Mouse (Mus musculus) stomach, embryonic 14.5 days (tissue): ENCODE measurements around the gene Slc18b1. TPM values are rescaled to one million over a fixed set of nuclear protein-coding genes. Genes with fewer than 3 reads are reported as not detected.

Experiments
- ATAC-seq: fragments of 200-750 bp; cut with Nextera tagmentation; 2 replicates; pipeline ENCODE4 v1.8.0; 2017; ENCODE audit warnings: low read depth, moderate TSS enrichment; ENCODE audit not compliant: insufficient number of reproducible peaks, insufficient read depth, low FRiP score
- H3K27ac ChIP-seq: fragments of 300-500 bp; sonication (generic); 2 replicates; pipeline ENCODE4 v1.5.1; 2014; ENCODE audit warnings: mild to moderate bottlenecking, low read length, moderate library complexity, mixed read lengths
- H3K27me3 ChIP-seq: fragments of 300-500 bp; sonication (generic); 2 replicates; pipeline ENCODE4 v1.6.1; 2014; ENCODE audit warnings: low read length, control low read depth, mixed read lengths; ENCODE audit not compliant: control insufficient read depth, insufficient read depth
- H3K36me3 ChIP-seq: fragments of 300-500 bp; sonication (generic); 2 replicates; pipeline ENCODE4 v1.6.1; 2014; ENCODE audit warnings: mild to moderate bottlenecking, control low read depth, low read length, moderate library complexity, mixed read lengths; ENCODE audit not compliant: control insufficient read depth, insufficient read depth
- H3K4me1 ChIP-seq: fragments of 300-500 bp; sonication (generic); 2 replicates; pipeline ENCODE4 v1.6.1; 2014; ENCODE audit warnings: low read length, control low read depth, mixed read lengths; ENCODE audit not compliant: control insufficient read depth, insufficient read depth
- H3K4me2 ChIP-seq: fragments of 300-500 bp; sonication (generic); replicated peaks from 2 replicates; pipeline ENCODE4 v1.6.1; 2014; ENCODE audit warnings: low read depth, low read length, control low read depth
- H3K4me3 ChIP-seq: fragments of 300-500 bp; sonication (generic); 2 replicates; pipeline ENCODE4 v1.5.1; 2014; ENCODE audit warnings: low read depth, low read length, control low read depth
- H3K9ac ChIP-seq: fragments of 300-500 bp; sonication (generic); replicated peaks from 2 replicates; pipeline ENCODE4 v1.6.1; 2014; ENCODE audit warnings: low read depth, mild to moderate bottlenecking, control low read depth, low read length, moderate library complexity, mixed read lengths
- H3K9me3 ChIP-seq: fragments of 300-500 bp; sonication (generic); 2 replicates; pipeline ENCODE4 v1.6.1; 2016; ENCODE audit warnings: low read depth, low read length, control low read depth; ENCODE audit not compliant: control insufficient read depth
- WGBS: fragments of 180-500 bp; shearing (Covaris S2); extraction: QIAGEN DNeasy Blood & Tissue Kit; methylation state at CpG from one replicate; pipeline ENCODE4 v1.1.7; 2014; 5-methylcytosine and 5-hydroxymethylcytosine counted together
- polyA plus RNA-seq: library from polyadenylated mRNA; unstranded; fragments of >200 nt; fragmentation: Nextera tagmentation; extraction: Ambion mirVana; gene quantifications from 2 replicates; pipeline ENCODE4 v1.2.1, GENCODE M21; 2014

The Slc18b1 gene
- polyA plus RNA-seq, 1 experiment from 2014 or later: 23.7 TPM

DNA sequence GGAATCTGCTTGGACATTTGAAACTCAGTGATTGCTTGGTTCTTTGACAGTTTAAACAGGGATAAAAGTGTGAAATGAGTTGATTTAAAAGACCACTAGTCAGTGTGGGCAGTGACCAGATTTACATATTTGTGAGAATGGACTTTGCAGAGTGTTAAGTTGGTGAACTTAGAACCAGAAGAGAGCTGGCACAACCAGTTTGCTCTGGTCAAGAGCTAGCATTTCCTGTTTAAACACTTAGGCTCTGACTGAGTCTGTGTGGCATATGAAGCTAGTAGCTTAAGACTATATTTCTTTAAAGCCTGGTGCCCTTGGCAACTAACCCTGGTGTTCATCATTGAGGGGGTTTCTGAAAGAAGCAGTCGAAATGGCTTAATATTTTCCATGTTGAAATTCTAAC is 1.4 kb downstream of the Slc18b1 start:
- no peak overlapping the region for H3K9ac ChIP-seq
- no peaks in the 10 kb centered on the region for H3K27me3 ChIP-seq
- H3K4me2 ChIP-seq: peak overlapping the region; percentile 67
- WGBS: 78% methylated on average over 1 of the region's 1 CpGs
- H3K36me3 ChIP-seq: no peaks in the 10 kb centered on the region
- H3K4me3 ChIP-seq: no peak overlapping the region
- ATAC-seq: no peak
- no peak overlapping the region for H3K27ac ChIP-seq
- H3K4me1 ChIP-seq: peaks cover 3% of the 10 kb centered on the region; the same call in 1 of the 2 replicates
- H3K9me3 ChIP-seq: no peaks in the 10 kb centered on the region

DNA sequence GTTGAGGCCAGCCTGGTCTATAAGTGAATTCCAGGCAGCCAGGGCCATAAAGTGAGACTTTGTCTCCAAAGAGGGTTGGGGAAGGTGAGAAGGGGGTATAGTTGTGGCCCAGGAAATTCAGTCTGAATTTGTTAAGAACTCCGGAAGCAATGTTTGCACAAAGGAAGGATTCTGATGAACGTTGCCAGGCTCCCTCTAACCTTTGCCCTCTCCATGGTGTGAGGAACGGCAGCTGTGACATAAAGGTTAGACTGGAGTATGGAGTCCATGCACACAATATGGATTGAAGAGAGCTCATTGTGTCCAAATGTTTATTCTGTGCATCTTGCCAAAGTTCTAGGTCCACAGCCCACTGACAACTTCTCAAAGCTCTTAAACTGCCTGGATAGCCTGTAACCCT is 3.1 kb downstream of the Slc18b1 start:
- H3K27ac ChIP-seq: no peak overlapping the region
- WGBS: 13% methylated on average over 3 of the region's 3 CpGs
- H3K4me3 ChIP-seq: no peak overlapping the region
- ATAC-seq: no peak
- H3K9me3 ChIP-seq: no peaks in the 10 kb centered on the region
- peaks cover 3% of the 10 kb centered on the region; the same call in 1 of the 2 replicates for H3K4me1 ChIP-seq
- no peaks in the 10 kb centered on the region; the same call in 1 of the 2 replicates for H3K36me3 ChIP-seq
- no peak overlapping the region for H3K9ac ChIP-seq
- H3K27me3 ChIP-seq: no peaks in the 10 kb centered on the region
- H3K4me2 ChIP-seq: no peak overlapping the region

DNA sequence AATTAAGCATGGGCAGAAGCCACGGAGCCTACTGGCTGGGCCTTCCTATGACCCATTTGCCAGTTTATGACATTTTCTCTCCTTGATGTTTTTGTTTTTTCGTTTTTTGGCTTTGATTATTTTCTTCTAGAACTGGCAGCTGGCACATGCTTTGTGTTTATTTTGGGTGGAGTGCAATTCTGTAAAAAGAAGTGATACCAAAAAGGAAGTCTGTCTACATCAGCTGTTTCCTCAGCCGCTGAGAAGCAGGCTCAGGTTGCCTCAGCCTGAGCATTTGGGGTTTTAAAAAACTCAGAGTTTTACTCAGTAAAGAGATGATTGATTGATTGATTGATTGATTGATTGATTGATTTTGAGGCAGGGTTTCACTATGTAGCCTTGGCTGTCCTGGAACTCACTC is 6.1 kb downstream of the Slc18b1 start:
- H3K27ac ChIP-seq: no peak overlapping the region
- no peak overlapping the region for H3K9ac ChIP-seq
- no peaks in the 10 kb centered on the region for H3K27me3 ChIP-seq
- H3K36me3 ChIP-seq: peaks cover 9% of the 10 kb centered on the region
- 63% methylated on average over 3 of the region's 3 CpGs for WGBS
- H3K4me3 ChIP-seq: no peak overlapping the region
- ATAC-seq: no peak
- no peak overlapping the region for H3K4me2 ChIP-seq
- no peaks in the 10 kb centered on the region for H3K9me3 ChIP-seq
- H3K4me1 ChIP-seq: peaks cover 3% of the 10 kb centered on the region; the same call in 1 of the 2 replicates

DNA sequence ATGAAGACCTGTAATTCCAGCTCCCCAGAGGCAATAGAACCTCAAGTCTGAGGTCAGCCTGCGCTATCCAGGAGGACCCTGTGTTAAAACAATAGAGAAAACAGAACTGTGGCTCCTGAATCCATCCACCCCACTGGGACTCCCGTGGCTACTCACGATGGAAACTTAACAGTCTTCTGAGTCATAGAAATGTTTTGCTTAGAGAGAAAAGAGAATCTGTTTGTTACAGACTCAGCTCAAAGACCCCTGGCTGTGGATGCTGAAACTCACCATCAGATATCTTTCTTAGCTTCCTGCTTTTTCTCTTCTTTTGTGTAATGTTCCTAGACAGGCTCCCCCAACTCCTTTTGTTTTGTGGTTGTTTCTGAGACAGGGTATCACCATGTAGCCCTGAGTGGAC is 7.9 kb downstream of the Slc18b1 start:
- ATAC-seq: no peak
- H3K36me3 ChIP-seq: peaks cover 9% of the 10 kb centered on the region
- H3K27me3 ChIP-seq: no peaks in the 10 kb centered on the region
- 83% methylated on average over 3 of the region's 3 CpGs for WGBS
- H3K27ac ChIP-seq: no peak overlapping the region
- H3K4me3 ChIP-seq: no peak overlapping the region
- H3K4me1 ChIP-seq: 0 out of 2 replicates have a peak, but pooled peaks cover 3% of the 10 kb centered on the region
- no peak overlapping the region for H3K4me2 ChIP-seq
- H3K9ac ChIP-seq: no peak overlapping the region
- no peaks in the 10 kb centered on the region for H3K9me3 ChIP-seq

DNA sequence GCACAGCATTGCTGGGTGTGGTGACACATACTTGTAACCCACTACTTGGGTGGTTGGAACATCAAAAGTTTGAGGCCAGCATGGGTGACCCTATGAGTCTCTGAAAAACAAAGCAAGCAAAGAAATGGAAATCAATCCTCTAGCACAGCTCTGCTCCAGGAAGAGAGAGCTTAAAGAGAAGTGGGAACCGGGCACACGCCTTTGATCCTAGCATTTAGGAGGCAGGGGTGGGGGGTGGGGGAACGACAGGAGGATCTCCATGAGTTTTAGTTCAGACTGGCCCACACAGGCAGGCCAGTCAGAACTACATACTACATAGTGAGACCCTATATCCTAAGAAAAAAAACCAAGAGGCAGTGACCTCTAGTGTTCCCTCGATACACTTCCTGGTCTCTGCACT is 9.4 kb downstream of the Slc18b1 start:
- 44% methylated on average over 4 of the region's 4 CpGs for WGBS
- H3K4me1 ChIP-seq: no peaks in the 10 kb centered on the region
- peaks cover 9% of the 10 kb centered on the region for H3K36me3 ChIP-seq

DNA sequence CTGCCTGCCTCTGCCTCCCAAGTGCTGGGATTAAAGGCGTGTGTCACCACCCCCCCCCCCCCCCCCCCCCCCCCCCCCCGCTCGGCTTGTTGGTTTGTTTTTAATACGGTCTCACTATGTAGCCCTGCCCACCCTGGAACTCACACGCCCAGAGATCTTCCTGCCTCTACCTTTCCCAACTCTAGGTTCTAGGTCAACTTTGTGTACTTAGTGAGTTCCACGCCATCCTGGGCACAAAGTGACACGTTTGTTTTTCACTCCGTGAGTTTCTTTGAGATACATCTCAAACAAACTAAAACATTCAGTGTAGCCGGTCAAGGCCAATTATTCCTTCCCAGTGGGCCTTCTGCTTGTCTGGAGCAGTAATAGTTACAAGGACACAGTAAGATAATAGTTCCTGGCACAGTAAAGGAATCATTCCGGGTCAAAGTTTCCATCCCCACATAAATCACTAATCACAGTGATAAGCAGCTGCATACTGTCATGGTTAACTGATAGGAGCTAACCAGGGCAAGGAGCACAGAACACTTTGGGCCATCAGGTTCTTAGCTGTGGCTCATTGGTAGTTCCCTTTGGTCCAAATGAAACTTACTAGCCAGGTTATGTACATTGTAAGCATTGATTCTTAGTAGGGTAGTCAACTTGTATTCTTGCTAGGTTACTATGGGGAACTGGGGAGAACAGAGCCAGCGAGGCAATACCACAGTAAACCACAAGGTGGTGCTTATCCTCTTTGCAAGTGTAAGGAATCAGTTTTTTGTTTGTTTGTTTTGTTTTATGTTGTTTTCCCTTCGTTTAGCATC is 15.1 kb downstream of the Slc18b1 start:
- H3K4me2 ChIP-seq: no peak overlapping the region
- H3K9me3 ChIP-seq: no peaks in the 10 kb centered on the region
- no peaks in the 10 kb centered on the region for H3K36me3 ChIP-seq
- H3K27ac ChIP-seq: no peak overlapping the region
- H3K27me3 ChIP-seq: no peaks in the 10 kb centered on the region
- WGBS: 66% methylated on average over 9 of the region's 12 CpGs
- H3K4me3 ChIP-seq: no peak overlapping the region
- ATAC-seq: no peak
- no peaks in the 10 kb centered on the region for H3K4me1 ChIP-seq
- H3K9ac ChIP-seq: no peak overlapping the region

More for the DNA sequence above, 9.4 kb downstream of the Slc18b1 start:
- Histone ChIP-seq H3K4me2 (no peak overlapping the region), H3K9ac (no peak overlapping the region), H3K4me3 (no peak overlapping the region), H3K9me3 (no peaks in the 10 kb centered on the region), H3K27ac (no peak overlapping the region), H3K27me3 (no peaks in the 10 kb centered on the region)
- no peak for ATAC-seq

DNA sequence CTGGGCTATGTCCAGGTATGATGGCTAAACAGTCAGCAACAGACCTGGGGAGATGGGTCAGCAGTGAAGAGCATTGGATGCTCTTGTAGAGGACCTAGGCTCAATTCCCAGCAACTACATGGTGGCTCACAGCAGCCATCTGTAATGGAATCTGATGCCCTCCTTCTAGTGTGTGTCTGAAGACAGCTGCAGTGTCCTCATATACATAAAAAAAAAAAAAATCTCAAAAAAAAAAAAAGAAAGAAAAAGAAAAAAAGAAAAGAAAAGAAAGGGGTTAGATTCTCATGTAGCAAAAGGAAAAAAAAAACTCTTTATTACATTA is 15.6 kb downstream of the Slc18b1 start:
- Histone ChIP-seq H3K36me3 (no peaks in the 10 kb centered on the region), H3K9me3 (no peaks in the 10 kb centered on the region), H3K27ac (no peak overlapping the region), H3K27me3 (no peaks in the 10 kb centered on the region), H3K9ac (no peak overlapping the region), H3K4me2 (no peak overlapping the region), H3K4me1 (no peaks in the 10 kb centered on the region), H3K4me3 (no peak overlapping the region)
- no peak for ATAC-seq

DNA sequence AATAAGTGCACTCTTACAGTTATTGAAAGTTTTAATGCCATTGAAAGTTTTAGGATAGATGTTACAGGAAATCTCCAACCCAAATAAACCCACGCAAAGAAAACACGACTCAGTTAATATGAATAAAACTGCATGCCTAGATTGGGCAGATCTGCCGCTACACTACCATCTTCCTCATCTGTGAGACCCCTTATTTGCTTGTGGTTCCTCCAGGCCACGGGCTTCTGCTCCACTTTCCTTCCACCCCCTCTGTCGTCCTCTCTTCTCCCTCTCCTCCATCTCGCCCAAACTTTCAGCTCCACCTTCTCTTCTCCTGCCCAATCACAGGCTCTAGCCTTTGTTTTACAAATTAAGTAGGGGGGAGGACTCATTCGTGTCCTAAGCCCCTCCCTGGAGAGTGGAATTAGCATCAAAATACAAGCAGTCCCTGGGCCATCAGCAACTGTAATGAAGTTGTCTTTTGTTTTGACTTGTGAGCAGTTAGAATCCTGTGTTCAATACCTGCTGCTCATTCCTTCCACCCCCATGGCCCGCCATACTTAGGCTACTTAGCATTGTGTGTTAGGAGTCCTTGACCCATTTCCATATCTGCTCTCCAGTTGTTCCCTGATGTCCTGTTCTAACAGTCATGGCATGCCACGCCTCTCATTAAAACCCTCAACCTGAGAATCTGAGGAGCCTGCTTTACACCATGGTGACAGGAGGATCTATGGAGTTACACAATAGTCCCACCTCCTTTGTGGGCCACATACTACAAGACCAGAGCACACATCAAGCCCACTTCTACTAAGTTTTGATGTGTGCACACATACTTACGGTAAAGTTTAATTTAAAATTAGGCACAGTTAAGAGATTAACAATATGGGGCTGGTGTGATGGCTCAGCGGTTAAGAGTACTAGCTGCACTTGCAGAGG is 16.3 kb downstream of the Slc18b1 start:
- ATAC-seq: no peak
- Histone ChIP-seq H3K4me2 (no peak overlapping the region), H3K27ac (no peak overlapping the region), H3K27me3 (no peaks in the 10 kb centered on the region), H3K9ac (no peak overlapping the region), H3K36me3 (no peaks in the 10 kb centered on the region), H3K9me3 (no peaks in the 10 kb centered on the region), H3K4me3 (no peak overlapping the region), H3K4me1 (no peaks in the 10 kb centered on the region)
- WGBS: 69% methylated on average over 11 of the region's 11 CpGs
